Mouse (Mus musculus) left cerebral cortex, postnatal 36 days (tissue): ENCODE data around the gene Nmbr. TPM values are rescaled to one million over a fixed set of nuclear protein-coding genes. Genes with fewer than 3 reads are reported as not detected.

Experiments
- total RNA-seq, 2 experiments: library from RNA; stranded (reverse); gene quantifications; 2 replicates each; pipeline ENCODE4 v1.2.3; 2021

Gene Nmbr
- total RNA-seq, 2 experiments from 2014 or later: 3.3 to 7.5 TPM

Other genes starting within 250 kb of the Nmbr start
- 1 to 10 TPM; 2.9 to 3.2 TPM for gene Adgrg6, start 159.9 kb upstream of the Nmbr start, total RNA-seq
- 10 to 100 TPM; 70.1 to 85.5 TPM for gene Vta1, start within 50 bp of the Nmbr start, total RNA-seq
- gene Gje1, start 12.6 kb downstream of the Nmbr start, total RNA-seq: not detected